Mouse (Mus musculus): Measurements from ENCODE around the gene Egfl6. TPM values are rescaled to one million over a fixed set of nuclear protein-coding genes. Genes with fewer than 3 reads are reported as not detected.

The Egfl6 gene
- total RNA-seq (2012; rRNA removed): not detected in 2 replicates
- polyA plus RNA-seq (2012; ENCODE audit: insufficient read depth in 1 of 2, insufficient read length in 2 of 2, low read depth in 1 of 2, low replicate concordance in 2 of 2, missing spikeins in 1 of 2): under 1 TPM in 1 of 2 experiments, not detected in 1; 0.28 TPM

GRCm38 (mm10) chrX:166584947-166585824 lies at the start of gene Egfl6:
Gene Egfl6 (minus strand): TSS chrX:166585720.
- no peaks in the 10 kb centered on the region for H3K9me3 ChIP-seq (replicated peaks; ENCODE audit: insufficient read depth, low read length)
- no peaks in the 10 kb centered on the region for H3K36me3 ChIP-seq (ENCODE audit: control insufficient read depth in 1 of 2, insufficient read depth in 2 of 2, low read length in 2 of 2)
- H3K79me2 ChIP-seq (ENCODE audit: control insufficient read depth, insufficient read depth, low read length, poor library complexity): no peaks in the 10 kb centered on the region
- no peak within 1 kb of the TSS for H3K4me3 ChIP-seq (ENCODE audit: control insufficient read depth in 1 of 2, insufficient read depth in 1 of 2, low read depth in 2 of 2, low read length in 2 of 2)
- no peak for DNase-seq (ENCODE audit: low read depth, low spot score)
- H3K27me3 ChIP-seq (ENCODE audit: control insufficient read depth in 1 of 2, insufficient read depth in 2 of 2, low read length in 2 of 2): no peaks in the 10 kb centered on the region
- TF ChIP-seq NRF1 (IDR thresholded peaks at IDR 0.05; ENCODE audit: insufficient read depth, low read depth, low read length, poor library complexity, severe bottlenecking) (no peak), MYB (IDR thresholded peaks at IDR 0.05; ENCODE audit: low read depth, low read length) (no peak), ETS1 (IDR thresholded peaks at IDR 0.05; ENCODE audit: low read depth, low read length) (no peak), BHLHE40 (IDR thresholded peaks at IDR 0.05; ENCODE audit: borderline replicate concordance, low read depth, low read length) (no peak), POLR2AphosphoS5 (IDR thresholded peaks at IDR 0.05; ENCODE audit: borderline replicate concordance, low read depth, low read length) (no peak), TCF12 (IDR thresholded peaks at IDR 0.05; ENCODE audit: low read depth, low read length) (no peak), TAL1 (IDR thresholded peaks at IDR 0.05; ENCODE audit: low read length) (no peak), GABPA (IDR thresholded peaks at IDR 0.05; ENCODE audit: low read depth, low read length) (no peak), POLR2A (IDR thresholded peaks at IDR 0.05; ENCODE audit: control insufficient read depth in 1 of 2, insufficient read depth in 1 of 2, low read depth in 1 of 2, low read length in 2 of 2, poor library complexity in 1 of 2) (no peak)
- no peak within 1 kb of the TSS for H3K9ac ChIP-seq (ENCODE audit: control insufficient read depth, low read depth, low read length, poor library complexity, severe bottlenecking)
- H3K27ac ChIP-seq (ENCODE audit: control insufficient read depth, low read depth, low read length): no peak within 1 kb of the TSS
- no peaks in the 10 kb centered on the region for H3K4me1 ChIP-seq (ENCODE audit: control insufficient read depth in 1 of 2, insufficient read depth in 2 of 2, low read length in 2 of 2)

- TF ChIP-seq MAX (IDR thresholded peaks at IDR 0.05; ENCODE audit: low read length) (no peak), SMC3 (IDR thresholded peaks at IDR 0.05; ENCODE audit: low read depth, low read length) (no peak), USF1 (IDR thresholded peaks at IDR 0.05; ENCODE audit: low read depth, low read length) (no peak), MAFK (IDR thresholded peaks at IDR 0.05; ENCODE audit: borderline replicate concordance, low read depth, low read length) (no peak), NRF1 (IDR thresholded peaks at IDR 0.05; ENCODE audit: insufficient read depth, low read depth, low read length, poor library complexity, severe bottlenecking) (no peak), TAL1 (IDR thresholded peaks at IDR 0.05; ENCODE audit: low read length) (no peak), ZC3H11A (IDR thresholded peaks at IDR 0.05; ENCODE audit: low read depth, low read length) (no peak), USF2 (IDR thresholded peaks at IDR 0.05; ENCODE audit: borderline replicate concordance in 1 of 2, insufficient read depth in 1 of 2, low read depth in 1 of 2, low read length in 2 of 2) (no peak), HCFC1 (IDR thresholded peaks at IDR 0.05; ENCODE audit: low read depth, low read length) (no peak), ZMIZ1 (IDR thresholded peaks at IDR 0.05; ENCODE audit: low read depth, low read length) (no peak), UBTF (IDR thresholded peaks at IDR 0.05; ENCODE audit: borderline replicate concordance, insufficient read depth, low read depth, low read length) (no peak), MYC (IDR thresholded peaks at IDR 0.05; ENCODE audit: low read depth, low read length) (no peak), KAT2A (conservative IDR thresholded peaks at IDR 0.05; ENCODE audit: low read depth, low read length) (no peak), MYB (IDR thresholded peaks at IDR 0.05; ENCODE audit: low read depth, low read length) (no peak), ZNF384 (IDR thresholded peaks at IDR 0.05; ENCODE audit: low read depth, low read length) (no peak), NELFE (IDR thresholded peaks at IDR 0.05; ENCODE audit: low read depth, low read length) (no peak)
- no peaks in the 10 kb centered on the region for H3K27me3 ChIP-seq (ENCODE audit: control insufficient read depth in 1 of 2, insufficient read depth in 2 of 2, low read length in 2 of 2)
- H3K36me3 ChIP-seq (ENCODE audit: control insufficient read depth in 1 of 2, insufficient read depth in 2 of 2, low read length in 2 of 2): no peaks in the 10 kb centered on the region
- no peaks in the 10 kb centered on the region for H3K4me1 ChIP-seq (ENCODE audit: control insufficient read depth in 1 of 2, insufficient read depth in 2 of 2, low read length in 2 of 2)
- no peak for DNase-seq (ENCODE audit: low read depth, low spot score)
- no peak overlapping the region for H3K4me3 ChIP-seq (ENCODE audit: control insufficient read depth in 1 of 2, insufficient read depth in 1 of 2, low read depth in 2 of 2, low read length in 2 of 2)
- no peaks in the 10 kb centered on the region for H3K9me3 ChIP-seq (replicated peaks; ENCODE audit: insufficient read depth, low read length)
- H3K79me2 ChIP-seq (ENCODE audit: control insufficient read depth, insufficient read depth, low read length, poor library complexity): no peaks in the 10 kb centered on the region
- no peak overlapping the region for H3K27ac ChIP-seq (ENCODE audit: control insufficient read depth, low read depth, low read length)
- H3K9ac ChIP-seq (ENCODE audit: control insufficient read depth, low read depth, low read length, poor library complexity, severe bottlenecking): no peak overlapping the region
Observed at GRCm38 (mm10) chrX:166626866-166627570, 41.5 kb upstream of the Egfl6 start.
